16 mouse cellular contexts compared by ENCODE assay signal in the genomic region with DNA sequence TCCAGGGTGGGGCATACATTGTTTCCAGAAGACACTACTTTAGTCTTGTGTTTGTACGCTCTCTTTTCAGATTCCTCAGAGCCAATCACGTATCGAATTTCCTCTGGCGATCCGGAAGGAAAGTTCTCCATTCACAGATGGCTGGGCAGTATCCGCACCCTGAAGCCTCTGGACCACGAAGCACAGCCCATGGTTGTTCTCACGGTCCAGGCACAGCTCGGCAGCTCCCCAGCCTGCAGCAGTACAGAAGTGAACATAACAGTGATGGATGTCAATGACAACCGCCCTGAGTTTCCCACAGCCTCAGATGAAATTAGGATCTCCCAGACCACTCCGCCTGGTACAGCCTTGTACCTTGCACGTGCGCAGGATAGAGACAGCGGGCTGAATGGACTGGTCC.
"Had no signal": no experiment of that assay in that cellular context is flagged by ENCODE, and none has a peak within 500 bp of the region (broad histone marks: within the 10 kb centered on the region; RNA-seq: fewer than 3 reads in every experiment).

No protein-coding gene starts in this region.

- DNase-seq: kidney, postnatal 10 days; left cerebral cortex, postnatal 4 days; liver, postnatal 0 days; lung, embryonic 14.5 days; midbrain, embryonic 14.5 days; thymus, adult 2 months; thymus, postnatal 14 days; thymus, postnatal 4 days had no signal

- H3K4me3 ChIP-seq: limb, embryonic 12.5 days; limb, embryonic 15.5 days had no signal

- H3K9me3 ChIP-seq: limb, embryonic 12.5 days; limb, embryonic 15.5 days had no signal

- H3K4me2 ChIP-seq: limb, embryonic 12.5 days; limb, embryonic 15.5 days; liver, embryonic 11.5 days; lung, embryonic 14.5 days had no signal

- H3K36me3 ChIP-seq: limb, embryonic 12.5 days; limb, embryonic 15.5 days had no signal

- H3K27ac ChIP-seq: limb, embryonic 12.5 days; limb, embryonic 15.5 days; liver, embryonic 14.5 days; macrophage; stomach, postnatal 0 days had no signal

- H3K9ac ChIP-seq: limb, embryonic 12.5 days; limb, embryonic 15.5 days; liver, embryonic 14.5 days; liver, postnatal 0 days; lung, embryonic 14.5 days had no signal

- ATAC-seq: intestine, postnatal 0 days; liver, postnatal 0 days; lung, postnatal 0 days had no signal

- H3K27me3 ChIP-seq: limb, embryonic 12.5 days; limb, embryonic 15.5 days had no signal
